10 mouse cellular contexts compared by ENCODE assay signal in genomic region chr17:25111739-25112422, GRCm38 (mm10). TPM values are rescaled to one million over a fixed set of nuclear protein-coding genes. Genes with fewer than 3 reads are reported as not detected.
DNase-seq lines count a peak whose midpoint lies in the region; ATAC-seq and TF ChIP-seq lines count a peak whose summit lies in the region.
"Had no signal": no experiment of that assay in that cellular context is flagged by ENCODE, and none has a peak within 500 bp of the region (broad histone marks: within the 10 kb centered on the region; RNA-seq: fewer than 3 reads in every experiment).

No protein-coding gene starts in this region.

- H3K27me3 ChIP-seq in embryonic facial prominence, embryonic 14.5 days (replicated peaks; ENCODE audit: control insufficient read depth, insufficient read depth, low read length): no peaks in the 10 kb centered on the region
- H3K27me3 ChIP-seq in kidney, adult 2 months (replicated peaks; ENCODE audit: control insufficient read depth, insufficient read depth, low read length): no peaks in the 10 kb centered on the region
- H3K27me3 ChIP-seq in lung, postnatal 0 days (replicated peaks; ENCODE audit: insufficient read depth, low read length): no peaks in the 10 kb centered on the region

- ATAC-seq in embryonic facial prominence, embryonic 14.5 days (ENCODE audit: low read depth): no peak
- peak; percentile 40; the same call in 1 of the 2 replicates for ATAC-seq in lung, postnatal 0 days
- ATAC-seq in granulocyte monocyte progenitor cell, adult 5-6 weeks (replicated peaks; ENCODE audit: poor library complexity, severe bottlenecking): no peak

- H3K4me2 ChIP-seq in embryonic facial prominence, embryonic 14.5 days (ENCODE audit: low read depth, low read length): no peak overlapping the region
- H3K4me2 ChIP-seq in lung, postnatal 0 days (replicated peaks; ENCODE audit: low read depth, low read length): no peak overlapping the region

- H3K4me3 ChIP-seq in embryonic facial prominence, embryonic 14.5 days (ENCODE audit: low read depth, low read length): no peak overlapping the region
- H3K4me3 ChIP-seq in kidney, adult 2 months (ENCODE audit: insufficient read depth, low read depth, low read length): no peak overlapping the region
- no peak overlapping the region for H3K4me3 ChIP-seq in lung, postnatal 0 days (ENCODE audit: low read depth, low read length)

- no peaks in the 10 kb centered on the region for H3K9me3 ChIP-seq in embryonic facial prominence, embryonic 14.5 days (ENCODE audit: control insufficient read depth, low read length)
- H3K9me3 ChIP-seq in lung, postnatal 0 days (ENCODE audit: low read length): no peaks in the 10 kb centered on the region

- TF ChIP-seq EP300 in lung, postnatal 0 days (IDR thresholded peaks at IDR 0.05): no peak

- peak; percentile 46 to 71 for DNase-seq in adrenal gland, adult (ENCODE audit: inconsistent age in 2 of 2, low spot score in 1 of 2)
- no peak for DNase-seq in adrenal gland, adult 18-20 months (ENCODE audit: low spot score in 2 of 2)
- DNase-seq in MN1 (ENCODE audit: low spot score): peak; percentile 53
- DNase-seq in embryonic facial prominence, embryonic 14.5 days (ENCODE audit: low spot score): no peak
- peak; percentile 88 for DNase-seq in kidney, adult 2 months
- peak; percentile 35 for DNase-seq in lung, postnatal 0 days (ENCODE audit: low spot score)
- DNase-seq in thymus, postnatal 4 days: no peak

- no peak for TF ChIP-seq CTCF in kidney, adult 2 months (conservative IDR thresholded peaks at IDR 0.05; ENCODE audit: insufficient read depth, insufficient read length, low read depth, low read length)
- no peak for TF ChIP-seq CTCF in lung, postnatal 0 days (IDR thresholded peaks at IDR 0.05)

- 79% methylated on average over 8 of the region's 8 CpGs for WGBS in embryonic facial prominence, embryonic 14.5 days
- 39% methylated on average over 8 of the region's 8 CpGs for WGBS in kidney, adult 2 months
- WGBS in lung, postnatal 0 days: 51% methylated on average over 8 of the region's 8 CpGs

- TF ChIP-seq POLR2A in kidney, adult 2 months (IDR thresholded peaks at IDR 0.05; ENCODE audit: low read depth, low read length): no peak

- no peak overlapping the region for H3K27ac ChIP-seq in embryonic facial prominence, embryonic 14.5 days (replicated peaks; ENCODE audit: low read depth, low read length)
- H3K27ac ChIP-seq in kidney, adult 2 months (ENCODE audit: insufficient read depth, low read depth, low read length): peak overlapping the region; percentile 36
- peak overlapping the region; percentile 48; the same call in 1 of the 2 replicates for H3K27ac ChIP-seq in lung, postnatal 0 days (ENCODE audit: low read length)

- H3K36me3 ChIP-seq in embryonic facial prominence, embryonic 14.5 days (ENCODE audit: control insufficient read depth, insufficient read depth, low read length): peaks cover 55% of the 10 kb centered on the region
- H3K36me3 ChIP-seq in kidney, adult 2 months (ENCODE audit: control insufficient read depth, insufficient read depth, low read length): no peaks in the 10 kb centered on the region
- H3K36me3 ChIP-seq in lung, postnatal 0 days (ENCODE audit: insufficient read depth, low read length): 0 out of 2 replicates have a peak, but pooled peaks cover 2% of the 10 kb centered on the region

- H3K4me1 ChIP-seq in embryonic facial prominence, embryonic 14.5 days (ENCODE audit: control insufficient read depth, insufficient read depth, low read length): peaks cover 5% of the 10 kb centered on the region
- no peaks in the 10 kb centered on the region; the same call in 1 of the 2 replicates for H3K4me1 ChIP-seq in kidney, adult 2 months (ENCODE audit: control insufficient read depth, insufficient read depth, low read length)
- H3K4me1 ChIP-seq in lung, postnatal 0 days (ENCODE audit: insufficient read depth, low read depth, low read length): peaks cover 12% of the 10 kb centered on the region; the same call in 1 of the 2 replicates

- 0 out of 2 replicates have a peak overlapping the region, but pooled peaks have one; percentile 25 for H3K9ac ChIP-seq in embryonic facial prominence, embryonic 14.5 days (ENCODE audit: low read depth, low read length)
- H3K9ac ChIP-seq in lung, postnatal 0 days (replicated peaks; ENCODE audit: low read depth): no peak overlapping the region

RNA-seq across cellular contexts. Expression of gene Telo2, which starts 3.9 kb away (rescaled TPM):
- total RNA-seq in adrenal gland, adult 18-20 months (2021): 10 to 100 TPM; 18.4 to 21.9 TPM
- polyA plus RNA-seq in embryonic facial prominence, embryonic 14.5 days (2014; fragmentation: Nextera tagmentation; extraction: Ambion mirVana): 24.8 and 37.2 TPM in 2 replicates
- 11.6 and 13.3 TPM in 2 replicates for polyA plus RNA-seq in kidney, adult 2 months (2012; rRNA removed)
- 13.7 and 13.9 TPM in 2 replicates for polyA plus RNA-seq in lung, postnatal 0 days (2015; fragmentation: Nextera tagmentation; extraction: Ambion mirVana)
- total RNA-seq in granulocyte monocyte progenitor cell, adult 5-6 weeks (2014; fragmentation: Nextera tagmentation): 49.8 and 55.9 TPM in 2 replicates
- total RNA-seq in granulocyte monocyte progenitor cell, adult 5-6 weeks (2017): 21.8 and 37.3 TPM in 2 replicates

RNA-seq across cellular contexts. Expression of gene Ptx4, which starts 8.7 kb away (rescaled TPM):
- total RNA-seq in adrenal gland, adult 18-20 months (2021): not detected
- polyA plus RNA-seq in embryonic facial prominence, embryonic 14.5 days (2014; fragmentation: Nextera tagmentation; extraction: Ambion mirVana): 1.8 and 2.9 TPM in 2 replicates
- polyA plus RNA-seq in kidney, adult 2 months (2012; rRNA removed): not detected in 2 replicates
- polyA plus RNA-seq in lung, postnatal 0 days (2015; fragmentation: Nextera tagmentation; extraction: Ambion mirVana): 0.25 and 0.32 TPM in 2 replicates
- not detected in 2 replicates for total RNA-seq in granulocyte monocyte progenitor cell, adult 5-6 weeks (2014; fragmentation: Nextera tagmentation)
- not detected in 2 replicates for total RNA-seq in granulocyte monocyte progenitor cell, adult 5-6 weeks (2017)
- polyA plus RNA-seq: intestine, embryonic 14.5 days; neural tube, embryonic 14.5 days had no signal

RNA-seq across cellular contexts. Expression of gene Clcn7, which starts 21.3 kb away (rescaled TPM):
- 10 to 100 TPM; 42.0 to 43.7 TPM for total RNA-seq in adrenal gland, adult 18-20 months (2021)
- polyA plus RNA-seq in embryonic facial prominence, embryonic 14.5 days (2014; fragmentation: Nextera tagmentation; extraction: Ambion mirVana): 21.4 and 22.6 TPM in 2 replicates
- polyA plus RNA-seq in kidney, adult 2 months (2012; rRNA removed): 42.6 and 51.3 TPM in 2 replicates
- polyA plus RNA-seq in lung, postnatal 0 days (2015; fragmentation: Nextera tagmentation; extraction: Ambion mirVana): 18.0 and 19.2 TPM in 2 replicates
- total RNA-seq in granulocyte monocyte progenitor cell, adult 5-6 weeks (2014; fragmentation: Nextera tagmentation): 12.1 and 18.9 TPM in 2 replicates
- total RNA-seq in granulocyte monocyte progenitor cell, adult 5-6 weeks (2017): 11.3 and 12.6 TPM in 2 replicates

RNA-seq across cellular contexts. Expression of gene Tmem204, which starts 28.5 kb away (rescaled TPM):
- 10 to 100 TPM; 43.2 to 45.6 TPM for total RNA-seq in adrenal gland, adult 18-20 months (2021)
- 22.6 and 23.2 TPM in 2 replicates for polyA plus RNA-seq in embryonic facial prominence, embryonic 14.5 days (2014; fragmentation: Nextera tagmentation; extraction: Ambion mirVana)
- polyA plus RNA-seq in kidney, adult 2 months (2012; rRNA removed): 93.4 and 100 TPM in 2 replicates
- polyA plus RNA-seq in lung, postnatal 0 days (2015; fragmentation: Nextera tagmentation; extraction: Ambion mirVana): 186 and 218 TPM in 2 replicates
- total RNA-seq in granulocyte monocyte progenitor cell, adult 5-6 weeks (2014; fragmentation: Nextera tagmentation): not detected in 2 replicates
- not detected in 2 replicates for total RNA-seq in granulocyte monocyte progenitor cell, adult 5-6 weeks (2017)

RNA-seq across cellular contexts. Expression of gene Ccdc154, which starts 50.4 kb away (rescaled TPM):
- total RNA-seq in adrenal gland, adult 18-20 months (2021): under 1 TPM; 0.10 to 0.13 TPM
- polyA plus RNA-seq in embryonic facial prominence, embryonic 14.5 days (2014; fragmentation: Nextera tagmentation; extraction: Ambion mirVana): not detected in 2 replicates
- 0.04 and 0.05 TPM in 2 replicates for polyA plus RNA-seq in kidney, adult 2 months (2012; rRNA removed)
- 0.51 and 0.77 TPM in 2 replicates for polyA plus RNA-seq in lung, postnatal 0 days (2015; fragmentation: Nextera tagmentation; extraction: Ambion mirVana)
- 0.49 TPM in 1 of 2 replicates, not detected in the other for total RNA-seq in granulocyte monocyte progenitor cell, adult 5-6 weeks (2014; fragmentation: Nextera tagmentation)
- 0.21 TPM in 1 of 2 replicates, not detected in the other for total RNA-seq in granulocyte monocyte progenitor cell, adult 5-6 weeks (2017)
- polyA plus RNA-seq: neural tube, embryonic 14.5 days had no signal

Comparison
In these comparisons a context has a peak if more than half of its experiments do, and no peak if none do; other contexts are left out.
1. DNase-seq: peak in adrenal gland, adult (2 of 2), MN1 (single experiment), kidney, adult 2 months (single experiment) and lung, postnatal 0 days (single experiment); none in adrenal gland, adult 18-20 months (0 of 2), embryonic facial prominence, embryonic 14.5 days (single experiment) and thymus, postnatal 4 days (single experiment).